In genomic region chrY:90745256-90745655, GRCm38 (mm10) we compare ENCODE assay signal across 34 mouse cellular contexts. TPM values are rescaled to one million over a fixed set of nuclear protein-coding genes. Genes with fewer than 3 reads are reported as not detected.
DNase-seq lines count a peak whose midpoint lies in the region; TF ChIP-seq lines count a peak whose summit lies in the region.
"Not testable (repeated sequence)": the region's sequence is repeated elsewhere in the genome, so short reads cannot be mapped to it uniquely, and the experiment has no call there.
"Had no signal": no experiment of that assay in that cellular context is flagged by ENCODE, and none has a peak within 500 bp of the region (broad histone marks: within the 10 kb centered on the region; RNA-seq: fewer than 3 reads in every experiment).

No protein-coding gene starts in this region.

- H3K9ac ChIP-seq in CH12.LX (ENCODE audit: insufficient read depth, low read depth) = not testable (repeated sequence)

- H3K36me3 ChIP-seq in CH12.LX (replicated peaks in 1 of 2; ENCODE audit: control insufficient read depth in 1 of 2, insufficient read depth in 1 of 2, low read length in 1 of 2) = peaks cover 2 to 11% of the 10 kb centered on the region in 2 experiments
- H3K36me3 ChIP-seq in splenic B cell, adult 2 months (ENCODE audit: control insufficient read depth, insufficient read depth, low read length, poor library complexity, severe bottlenecking) = not testable (repeated sequence)

- TF ChIP-seq EP300 in CH12.LX (IDR thresholded peaks at IDR 0.05; ENCODE audit: low read length) = not testable (repeated sequence)

- DNase-seq in 3T3-L1 (ENCODE audit: low read depth, low spot score) (peak; percentile 10), NIH3T3 (ENCODE audit: low read depth) (peak; percentile 23)
- DNase-seq in CH12.LX (ENCODE audit: extremely low read depth) = not testable (repeated sequence)
- peak; percentile 33 for DNase-seq in cerebellum, adult 9-11 months
- DNase-seq in forelimb bud, embryonic 11.5 days (ENCODE audit: low read depth, low spot score) = peak; percentile 43
- peak; percentile 14 for DNase-seq in induced T-regulatory cell, adult 2 months (ENCODE audit: low read depth)
- DNase-seq in naive thymus-derived CD4-positive, alpha-beta T cell, adult 2 months (ENCODE audit: low read depth) = peak; percentile 37
- peak; percentile 13 for DNase-seq in splenic B cell, adult 2 months (ENCODE audit: low read depth, low spot score)

- H3K4me1 ChIP-seq in CH12.LX (ENCODE audit: control insufficient read depth in 1 of 2, insufficient read depth in 2 of 2) = not testable (repeated sequence)

- H3K27me3 ChIP-seq in CH12.LX (replicated peaks); splenic B cell, adult 2 months (ENCODE audit: control insufficient read depth, insufficient read depth, low read length, poor library complexity, severe bottlenecking): not testable (repeated sequence)

- dilution Hi-C loops in CH12.LX (cut with MboI; ENCODE audit: extremely low pct_ligation_motif_present, extremely low pct_unique_long_range_greater_than_20kb, low sequenced_read_pairs) = not testable (repeated sequence)

- not testable (repeated sequence) for TF ChIP-seq RAD21 in CH12.LX (IDR thresholded peaks at IDR 0.05; ENCODE audit: low read depth, low read length)

- in situ Hi-C loops in CH12.LX (cut with MboI; ENCODE audit: low pct_ligation_motif_present, low pct_unique_long_range_greater_than_20kb, low sequenced_read_pairs) = not testable (repeated sequence)

- 0 out of 2 replicates have a peak overlapping the region, but pooled peaks have one; percentile 0 for H3K27ac ChIP-seq in CH12.LX (ENCODE audit: insufficient read depth, low read depth)

- not testable (repeated sequence) for H3K4me3 ChIP-seq in CH12.LX (replicated peaks in 1 of 3; ENCODE audit: low read depth in 2 of 3, low read length in 2 of 3, poor library complexity in 1 of 3)

- not testable (repeated sequence) for TF ChIP-seq POLR2A in CH12.LX (IDR thresholded peaks at IDR 0.05; ENCODE audit: low read depth, low read length)

- TF ChIP-seq CTCF in CH12.LX (conservative IDR thresholded peaks at IDR 0.05 in 1 of 2, IDR thresholded peaks at IDR 0.05 in 1 of 2; ENCODE audit: low read depth in 2 of 2, low read length in 2 of 2) = not testable (repeated sequence)

- not testable (repeated sequence) for H3K79me2 ChIP-seq in CH12.LX (replicated peaks; ENCODE audit: control insufficient read depth, extremely low read depth, insufficient read depth, poor library complexity, severe bottlenecking)

- H3K4me2 ChIP-seq in CH12.LX (ENCODE audit: insufficient read depth, low read depth, poor library complexity, severe bottlenecking) = not testable (repeated sequence)

- H3K9me3 ChIP-seq in CH12.LX (replicated peaks; ENCODE audit: low read length) = peaks cover 18% of the 10 kb centered on the region

RNA-seq across cellular contexts. Expression of gene Gm21860, which starts 9.4 kb away (rescaled TPM):
- not detected in 2 replicates for total RNA-seq in CH12.LX (2012; rRNA removed)
- not detected in 2 replicates for total RNA-seq in CH12.LX (2014; rRNA removed)
- not detected in 2 replicates for polyA plus RNA-seq in CH12.LX (2012; ENCODE audit: insufficient read length, low read depth)
- total RNA-seq: adrenal gland, adult 2 months; adrenal gland, postnatal 14 days; adrenal gland, postnatal 4 days; gastrocnemius, adult 18-20 months; gastrocnemius, postnatal 10 days; gastrocnemius, postnatal 36 days; granulocyte monocyte progenitor cell, adult 5-6 weeks; heart, adult 8-10 months; heart, postnatal 25 days; hematopoietic stem cell, adult 5-6 weeks; MEL had no signal
- polyA plus RNA-seq: adrenal gland, adult 2 months; C2C12; cerebellum, adult 2 months; embryonic facial prominence, embryonic 10.5 days; embryonic facial prominence, embryonic 13.5 days; erythroblast, embryonic 14.5 days; forebrain, embryonic 12.5 days; forebrain, embryonic 15.5 days; heart, embryonic 11.5 days; heart, embryonic 14.5 days; heart, postnatal 0 days; hindbrain, embryonic 12.5 days; hindbrain, embryonic 15.5 days; inflammation-experienced regulatory T-cells, adult 6 months; intestine, embryonic 16.5 days; Patski had no signal

RNA-seq across cellular contexts. Expression of gene Gm47283, which starts 39.3 kb away (rescaled TPM):
- total RNA-seq in CH12.LX (2012; rRNA removed) (not detected in 2 replicates), CH12.LX (2014; rRNA removed) (not detected in 2 replicates)
- polyA plus RNA-seq in CH12.LX (2012; ENCODE audit: insufficient read length, low read depth) = not detected in 2 replicates
- total RNA-seq: adrenal gland, adult 2 months; adrenal gland, postnatal 14 days; adrenal gland, postnatal 4 days; gastrocnemius, adult 18-20 months; gastrocnemius, postnatal 10 days; gastrocnemius, postnatal 36 days; granulocyte monocyte progenitor cell, adult 5-6 weeks; heart, adult 8-10 months; heart, postnatal 25 days; hematopoietic stem cell, adult 5-6 weeks; MEL had no signal
- polyA plus RNA-seq: adrenal gland, adult 2 months; C2C12; cerebellum, adult 2 months; embryonic facial prominence, embryonic 10.5 days; embryonic facial prominence, embryonic 13.5 days; erythroblast, embryonic 14.5 days; forebrain, embryonic 12.5 days; forebrain, embryonic 15.5 days; heart, embryonic 11.5 days; heart, embryonic 14.5 days; heart, postnatal 0 days; hindbrain, embryonic 12.5 days; hindbrain, embryonic 15.5 days; inflammation-experienced regulatory T-cells, adult 6 months; intestine, embryonic 16.5 days; Patski had no signal
